Mouse (Mus musculus) ES-E14 (cell line): Measurements from ENCODE around the gene 1110051M20Rik. TPM values are rescaled to one million over a fixed set of nuclear protein-coding genes. Genes with fewer than 3 reads are reported as not detected.

Source experiments
- DNase-seq: peaks from one replicate; pipeline ENCODE4 v3.0.0-alpha.2; 2013; ENCODE audit warnings: low read depth, low spot score
- H3K27ac ChIP-seq: 2 replicates; pipeline ENCODE4 v1.5.1; 2012; ENCODE audit warnings: low read depth, mild to moderate bottlenecking, low read length, moderate library complexity, mixed read lengths; ENCODE audit not compliant: poor library complexity, insufficient read depth, severe bottlenecking
- H3K36me3 ChIP-seq: 2 replicates; pipeline ENCODE4 v1.6.1; 2012; ENCODE audit warnings: mild to moderate bottlenecking, low read length, moderate library complexity, mixed read lengths; ENCODE audit not compliant: control insufficient read depth, poor library complexity, insufficient read depth, severe bottlenecking
- H3K4me1 ChIP-seq, 2 experiments: fragments of 150-350 bp in 1 of 2; sonication (generic) in 1 of 2; 2 replicates each; pipeline ENCODE4 v1.6.1; 2012; ENCODE audit warnings: low read length in 2 of 2, mild to moderate bottlenecking in 1 of 2, mixed read lengths in 1 of 2; ENCODE audit not compliant: control insufficient read depth in 2 of 2, insufficient read depth in 2 of 2, poor library complexity in 1 of 2
- H3K4me3 ChIP-seq, 2 experiments: fragments of 150-350 bp in 1 of 2; sonication (generic) in 1 of 2; 2 replicates each; pipeline ENCODE4 v1.5.1; 2012; ENCODE audit warnings: low read length in 2 of 2, low read depth in 1 of 2, mild to moderate bottlenecking in 1 of 2, mixed read lengths in 1 of 2; ENCODE audit not compliant: insufficient read depth in 1 of 2, poor library complexity in 1 of 2, severe bottlenecking in 1 of 2
- H3K9ac ChIP-seq: 2 replicates; pipeline ENCODE4 v1.6.1; 2012; ENCODE audit warnings: low read depth, mild to moderate bottlenecking, low read length, mixed read lengths; ENCODE audit not compliant: poor library complexity, insufficient read depth, severe bottlenecking
- H3K9me3 ChIP-seq: fragments of 150-350 bp; sonication (generic); 2 replicates; pipeline ENCODE4 v1.6.1; 2012; ENCODE audit warnings: low read depth, mild to moderate bottlenecking, low read length; ENCODE audit not compliant: control insufficient read depth, insufficient read depth
- CHD2 ChIP-seq: IDR thresholded peaks from 2 replicates; pipeline ENCODE4 v1.6.1; 2014; ENCODE audit warnings: mild to moderate bottlenecking, low read depth, low read length, inconsistent platforms
- HCFC1 ChIP-seq: IDR thresholded peaks from 2 replicates; pipeline ENCODE4 v1.6.1; 2012; ENCODE audit warnings: low read length, inconsistent platforms, borderline replicate concordance; ENCODE audit not compliant: insufficient read depth
- MAFK ChIP-seq: IDR thresholded peaks from 2 replicates; pipeline ENCODE4 v1.6.1; 2014; ENCODE audit warnings: mild to moderate bottlenecking, low read depth, low read length, inconsistent platforms; ENCODE audit not compliant: insufficient read depth
- ZC3H11A ChIP-seq: IDR thresholded peaks from 2 replicates; pipeline ENCODE4 v1.6.1; 2012; ENCODE audit warnings: low read depth, mild to moderate bottlenecking, inconsistent platforms, low read length, borderline replicate concordance
- ZNF384 ChIP-seq: IDR thresholded peaks from 2 replicates; pipeline ENCODE4 v1.6.1; 2012; ENCODE audit warnings: low read depth, low read length, inconsistent platforms
- in situ Hi-C, 2 experiments: fragments of 600-800 bp; cut with MboI; formaldehyde crosslinking; loops; one replicate each; pipeline ENCODE4 v1.15.1; 2025; ENCODE audit warnings: low sequenced_read_pairs in 2 of 2, inconsistent platforms in 1 of 2; ENCODE audit not compliant: unreplicated experiment in 2 of 2
- total RNA-seq: library from RNA; depleted of rRNA; stranded (reverse); fragments of 300-350 nt; gene quantifications from 2 replicates; pipeline ENCODE4 v1.2.3, GENCODE M21; 2012

The 1110051M20Rik gene
- total RNA-seq, 1 experiment = 12.4 TPM

DNA sequence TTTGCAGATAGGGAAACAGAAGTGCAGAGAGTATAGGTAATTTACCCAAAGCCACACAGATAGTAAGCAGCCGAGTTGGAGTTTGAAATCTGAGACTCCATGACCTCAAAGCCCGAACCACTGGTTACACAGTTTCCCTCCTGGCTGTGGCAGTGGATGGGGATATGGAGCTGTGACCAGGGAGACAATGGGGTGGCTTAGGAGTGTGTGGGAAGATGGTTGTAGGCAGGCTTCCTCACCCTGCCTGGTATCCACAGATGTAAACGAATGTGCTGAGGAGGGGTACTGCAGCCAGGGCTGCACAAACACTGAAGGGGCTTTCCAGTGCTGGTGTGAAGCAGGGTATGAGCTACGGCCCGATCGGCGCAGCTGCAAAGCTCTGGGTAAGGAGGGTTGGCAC is 32.3 kb upstream of the 1110051M20Rik start:
- H3K9ac ChIP-seq = no peak overlapping the region
- H3K9me3 ChIP-seq = no peaks in the 10 kb centered on the region
- in situ Hi-C loops = loop anchor here in 1 of 2 experiments (10.0 to 25.0 kb wide), 2 partner anchors 192 to 365 kb away; partner anchors contain the start of gene Mybpc3
- H3K27ac ChIP-seq = no peak overlapping the region; the same call in 1 of the 2 replicates
- no peak overlapping the region for H3K4me3 ChIP-seq
- DNase-seq = no peak
- no peak for TF ChIP-seq HCFC1
- TF ChIP-seq MAFK = no peak
- no peak for TF ChIP-seq ZC3H11A
- no peak for TF ChIP-seq CHD2
- no peak for TF ChIP-seq ZNF384
- H3K36me3 ChIP-seq = peaks cover 17% of the 10 kb centered on the region; the same call in 1 of the 2 replicates
- peaks cover 0 to 12% of the 10 kb centered on the region in 2 experiments; a peak in 1 of 4 replicates for H3K4me1 ChIP-seq

DNA sequence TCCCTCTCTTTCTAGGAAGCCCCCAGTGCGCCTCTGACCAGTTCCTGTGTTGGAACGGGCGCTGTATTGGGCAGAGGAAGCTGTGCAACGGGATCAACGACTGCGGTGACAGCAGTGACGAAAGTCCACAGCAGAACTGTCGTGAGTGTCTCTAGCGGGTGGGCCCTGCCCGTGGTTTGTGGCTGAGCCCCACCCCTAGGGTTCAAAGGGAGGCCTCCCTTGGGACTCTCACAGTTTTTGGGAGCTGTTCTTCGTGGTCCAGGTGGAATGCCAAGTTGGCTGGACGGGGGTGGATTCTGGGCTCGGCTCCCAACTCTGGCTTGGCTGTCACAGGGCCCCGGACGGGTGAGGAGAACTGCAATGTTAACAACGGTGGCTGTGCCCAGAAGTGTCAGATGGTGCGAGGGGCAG is 31.8 kb upstream of the 1110051M20Rik start:
- peaks cover 0 to 12% of the 10 kb centered on the region in 2 experiments; a peak in 1 of 4 replicates for H3K4me1 ChIP-seq
- H3K9ac ChIP-seq = no peak overlapping the region
- TF ChIP-seq MAFK (no peak), CHD2 (no peak), HCFC1 (no peak), ZC3H11A (no peak), ZNF384 (no peak)
- no peaks in the 10 kb centered on the region for H3K9me3 ChIP-seq
- in situ Hi-C loops = loop anchor here in 1 of 2 experiments (10.0 to 25.0 kb wide), 2 partner anchors 191 to 364 kb away; partner anchors contain the start of gene Mybpc3
- H3K4me3 ChIP-seq = no peak overlapping the region
- peaks cover 17% of the 10 kb centered on the region; the same call in 1 of the 2 replicates for H3K36me3 ChIP-seq
- DNase-seq = no peak
- H3K27ac ChIP-seq = no peak overlapping the region

DNA sequence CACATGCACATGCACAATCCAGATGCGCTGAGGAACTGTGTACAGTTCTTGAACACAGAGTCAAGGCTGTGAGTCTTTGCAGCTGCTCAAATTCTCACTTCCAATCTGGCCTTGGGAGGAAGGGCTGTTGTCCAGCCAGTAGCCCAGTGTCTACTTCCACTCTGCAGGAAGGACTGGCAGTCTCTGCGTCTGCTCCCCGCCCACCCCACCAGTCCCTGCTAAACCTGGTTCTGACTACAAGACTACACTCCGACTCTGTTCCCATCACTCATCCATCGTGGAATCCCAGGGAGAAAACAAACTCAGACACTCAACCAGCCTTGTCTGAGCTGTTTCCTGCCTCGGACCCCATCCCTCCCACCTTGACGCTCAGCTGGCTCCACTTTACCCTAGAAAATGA is 31.3 kb upstream of the 1110051M20Rik start:
- H3K4me3 ChIP-seq = no peak overlapping the region
- DNase-seq = no peak
- H3K9ac ChIP-seq = no peak overlapping the region
- peaks cover 17% of the 10 kb centered on the region; the same call in 1 of the 2 replicates for H3K36me3 ChIP-seq
- peaks cover 0 to 12% of the 10 kb centered on the region in 2 experiments; a peak in 1 of 4 replicates for H3K4me1 ChIP-seq
- no peak for TF ChIP-seq ZNF384
- no peak for TF ChIP-seq ZC3H11A
- no peak for TF ChIP-seq CHD2
- TF ChIP-seq MAFK = no peak
- TF ChIP-seq HCFC1 = no peak
- in situ Hi-C loops = loop anchor here in 1 of 2 experiments (10.0 to 25.0 kb wide), 2 partner anchors 191 to 363 kb away; partner anchors contain the start of gene Mybpc3
- no peaks in the 10 kb centered on the region for H3K9me3 ChIP-seq
- no peak overlapping the region for H3K27ac ChIP-seq

DNA sequence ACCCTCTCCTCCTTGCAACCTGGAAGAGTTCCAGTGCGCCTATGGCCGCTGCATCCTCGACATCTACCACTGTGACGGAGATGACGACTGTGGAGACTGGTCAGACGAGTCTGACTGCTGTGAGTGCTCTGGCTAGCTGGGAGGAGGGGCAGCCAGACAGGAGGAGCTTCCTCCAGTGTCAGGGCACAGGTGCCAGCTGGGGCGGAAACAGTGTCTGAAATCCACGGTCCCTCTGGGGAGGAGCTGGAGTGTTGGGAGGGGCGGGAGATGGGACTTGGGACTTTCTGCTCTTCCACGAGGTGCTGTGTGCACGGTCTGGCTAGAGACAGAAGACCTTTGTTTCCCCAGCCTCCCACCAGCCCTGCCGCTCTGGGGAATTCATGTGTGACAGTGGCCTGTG is 29.9 kb upstream of the 1110051M20Rik start:
- H3K9me3 ChIP-seq = no peaks in the 10 kb centered on the region
- no peak for TF ChIP-seq CHD2
- no peak for TF ChIP-seq HCFC1
- no peak for TF ChIP-seq ZC3H11A
- TF ChIP-seq ZNF384 = no peak
- TF ChIP-seq MAFK = no peak
- H3K36me3 ChIP-seq = peaks cover 12% of the 10 kb centered on the region; the same call in 1 of the 2 replicates
- no peak overlapping the region for H3K9ac ChIP-seq
- H3K27ac ChIP-seq = no peak overlapping the region
- H3K4me3 ChIP-seq = no peak overlapping the region
- in situ Hi-C loops = loop anchor here in 1 of 2 experiments (10.0 kb wide), 1 partner anchor 190 kb away; no protein-coding TSS in a partner anchor
- peaks cover 0 to 12% of the 10 kb centered on the region in 2 experiments; a peak in 1 of 4 replicates for H3K4me1 ChIP-seq
- no peak for DNase-seq
